Mouse (Mus musculus): ENCODE results near the gene Inpp4b. TPM values are rescaled to one million over a fixed set of nuclear protein-coding genes. Genes with fewer than 3 reads are reported as not detected.
A peak's percentile ranks its signal among the peaks of the same experiment; 100 is the strongest.

The Inpp4b gene
- polyA plus RNA-seq, 1 experiment: 3.0 TPM

GRCm38 (mm10) chr8:81867020-81867419 lies 524.7 kb downstream of the Inpp4b start:
- no peak for DNase-seq (ENCODE audit: low read depth)
- no peak for TF ChIP-seq POLR2A (IDR thresholded peaks at IDR 0.05; ENCODE audit: borderline replicate concordance, extremely low read depth, insufficient read depth, insufficient read length, poor library complexity, severe bottlenecking)
- TF ChIP-seq CTCF (IDR thresholded peaks at IDR 0.05; ENCODE audit: borderline replicate concordance, extremely low read depth, insufficient read depth, insufficient read length): no peak

- no peak for DNase-seq (ENCODE audit: low read depth)
- TF ChIP-seq CTCF (IDR thresholded peaks at IDR 0.05; ENCODE audit: borderline replicate concordance, extremely low read depth, insufficient read depth, insufficient read length): no peak
- no peak for TF ChIP-seq POLR2A (IDR thresholded peaks at IDR 0.05; ENCODE audit: borderline replicate concordance, extremely low read depth, insufficient read depth, insufficient read length, poor library complexity, severe bottlenecking)
These were observed 528.1 kb downstream of the Inpp4b start for GRCm38 (mm10) chr8:81870466-81870865.

- TF ChIP-seq POLR2A (IDR thresholded peaks at IDR 0.05; ENCODE audit: borderline replicate concordance, extremely low read depth, insufficient read depth, insufficient read length, poor library complexity, severe bottlenecking) (no peak), CTCF (IDR thresholded peaks at IDR 0.05; ENCODE audit: borderline replicate concordance, extremely low read depth, insufficient read depth, insufficient read length) (no peak)
- peak; percentile 57 for DNase-seq (ENCODE audit: low read depth)
These were observed 537.7 kb downstream of the Inpp4b start for GRCm38 (mm10) chr8:81880071-81880470.

- no peak for DNase-seq (ENCODE audit: low read depth)
- TF ChIP-seq POLR2A (IDR thresholded peaks at IDR 0.05; ENCODE audit: borderline replicate concordance, extremely low read depth, insufficient read depth, insufficient read length, poor library complexity, severe bottlenecking): no peak
- no peak for TF ChIP-seq CTCF (IDR thresholded peaks at IDR 0.05; ENCODE audit: borderline replicate concordance, extremely low read depth, insufficient read depth, insufficient read length)
These were observed 541.8 kb downstream of the Inpp4b start for GRCm38 (mm10) chr8:81884195-81884594.

- no peak for TF ChIP-seq POLR2A (IDR thresholded peaks at IDR 0.05; ENCODE audit: borderline replicate concordance, extremely low read depth, insufficient read depth, insufficient read length, poor library complexity, severe bottlenecking)
- no peak for TF ChIP-seq CTCF (IDR thresholded peaks at IDR 0.05; ENCODE audit: borderline replicate concordance, extremely low read depth, insufficient read depth, insufficient read length)
- DNase-seq (ENCODE audit: low read depth): no peak
These were observed 546.5 kb downstream of the Inpp4b start for GRCm38 (mm10) chr8:81888843-81889242.

- DNase-seq (ENCODE audit: low read depth): no peak
- no peak for TF ChIP-seq POLR2A (IDR thresholded peaks at IDR 0.05; ENCODE audit: borderline replicate concordance, extremely low read depth, insufficient read depth, insufficient read length, poor library complexity, severe bottlenecking)
- no peak for TF ChIP-seq CTCF (IDR thresholded peaks at IDR 0.05; ENCODE audit: borderline replicate concordance, extremely low read depth, insufficient read depth, insufficient read length)
These were observed 550.9 kb downstream of the Inpp4b start for GRCm38 (mm10) chr8:81893292-81893691.

GRCm38 (mm10) chr8:81946812-81947211 lies 604.5 kb downstream of the Inpp4b start:
- no peak for TF ChIP-seq CTCF (IDR thresholded peaks at IDR 0.05; ENCODE audit: borderline replicate concordance, extremely low read depth, insufficient read depth, insufficient read length)

GRCm38 (mm10) chr8:81953101-81953500 lies 610.7 kb downstream of the Inpp4b start:
- no peak for TF ChIP-seq CTCF (IDR thresholded peaks at IDR 0.05; ENCODE audit: borderline replicate concordance, extremely low read depth, insufficient read depth, insufficient read length)
- no peak for DNase-seq (ENCODE audit: low read depth)

More at GRCm38 (mm10) chr8:81946812-81947211, 604.5 kb downstream of the Inpp4b start:
- no peak for DNase-seq (ENCODE audit: low read depth)

GRCm38 (mm10) chr8:81985128-81985665 lies 642.8 kb downstream of the Inpp4b start:
- TF ChIP-seq POLR2A (IDR thresholded peaks at IDR 0.05; ENCODE audit: borderline replicate concordance, extremely low read depth, insufficient read depth, insufficient read length, poor library complexity, severe bottlenecking) (no peak), CTCF (IDR thresholded peaks at IDR 0.05; ENCODE audit: borderline replicate concordance, extremely low read depth, insufficient read depth, insufficient read length) (no peak)
- DNase-seq (ENCODE audit: low read depth): peak; percentile 36

- TF ChIP-seq POLR2A (IDR thresholded peaks at IDR 0.05; ENCODE audit: borderline replicate concordance, extremely low read depth, insufficient read depth, insufficient read length, poor library complexity, severe bottlenecking): no peak
- TF ChIP-seq CTCF (IDR thresholded peaks at IDR 0.05; ENCODE audit: borderline replicate concordance, extremely low read depth, insufficient read depth, insufficient read length): no peak
- DNase-seq (ENCODE audit: low read depth): peak; percentile 24
These were observed 650.6 kb downstream of the Inpp4b start for GRCm38 (mm10) chr8:81992966-81993365.

- TF ChIP-seq POLR2A (IDR thresholded peaks at IDR 0.05; ENCODE audit: borderline replicate concordance, extremely low read depth, insufficient read depth, insufficient read length, poor library complexity, severe bottlenecking) (no peak), CTCF (IDR thresholded peaks at IDR 0.05; ENCODE audit: borderline replicate concordance, extremely low read depth, insufficient read depth, insufficient read length) (no peak)
- DNase-seq (ENCODE audit: low read depth): no peak
These were observed 653.9 kb downstream of the Inpp4b start for GRCm38 (mm10) chr8:81996239-81996638.

- peak; percentile 73 for DNase-seq (ENCODE audit: low read depth)
These were observed 654.5 kb downstream of the Inpp4b start for GRCm38 (mm10) chr8:81996823-81997222.

More at GRCm38 (mm10) chr8:81996823-81997222, 654.5 kb downstream of the Inpp4b start:
- TF ChIP-seq CTCF (IDR thresholded peaks at IDR 0.05; ENCODE audit: borderline replicate concordance, extremely low read depth, insufficient read depth, insufficient read length) (no peak), POLR2A (IDR thresholded peaks at IDR 0.05; ENCODE audit: borderline replicate concordance, extremely low read depth, insufficient read depth, insufficient read length, poor library complexity, severe bottlenecking) (no peak)
